Mouse (Mus musculus) myocyte (in vitro differentiated cells): ENCODE measurements around the gene Taar8c. TPM values are rescaled to one million over a fixed set of nuclear protein-coding genes. Genes with fewer than 3 reads are reported as not detected.

Source experiments
- H3K27me3 ChIP-seq: one replicate; pipeline ENCODE4 v1.6.1; 2011; ENCODE audit not compliant: control insufficient read depth, insufficient read depth, insufficient read length
- H3K36me3 ChIP-seq: one replicate; pipeline ENCODE4 v1.6.1; 2011; ENCODE audit not compliant: control insufficient read depth, insufficient read depth
- H3K4me2 ChIP-seq: one replicate; pipeline ENCODE4 v1.6.1; 2011; ENCODE audit warnings: low read depth, control low read depth
- H3K4me3 ChIP-seq: one replicate; pipeline ENCODE4 v1.5.1; 2011; ENCODE audit warnings: mild to moderate bottlenecking, control low read depth, moderate library complexity
- H3K79me2 ChIP-seq: one replicate; pipeline ENCODE4 v1.6.1; 2011; ENCODE audit not compliant: control insufficient read depth, insufficient read depth
- H3ac ChIP-seq: one replicate; pipeline ENCODE4 v1.6.1; 2011; ENCODE audit not compliant: control insufficient read depth, insufficient read length
- E2F4 ChIP-seq: IDR thresholded peaks from one replicate; pipeline ENCODE4 v1.6.1; 2011; ENCODE audit warnings: mild to moderate bottlenecking, control low read depth, moderate library complexity; ENCODE audit not compliant: insufficient read depth
- MAX ChIP-seq: IDR thresholded peaks from one replicate; pipeline ENCODE4 v1.6.1; 2011; ENCODE audit warnings: low read depth, mild to moderate bottlenecking, control low read depth
- MYOG ChIP-seq, 3 experiments: IDR thresholded peaks; one replicate each; pipeline ENCODE4 v1.6.1; 2011; ENCODE audit warnings: control low read depth in 2 of 3, low read depth in 2 of 3, mild to moderate bottlenecking in 2 of 3; ENCODE audit not compliant: insufficient read length in 2 of 3, control insufficient read depth in 1 of 3, insufficient read depth in 1 of 3
- POLR2A ChIP-seq: IDR thresholded peaks from one replicate; pipeline ENCODE4 v1.6.1; 2011; ENCODE audit warnings: low read depth, mild to moderate bottlenecking, control low read depth, moderate library complexity; ENCODE audit not compliant: insufficient read length
- POLR2AphosphoS2 ChIP-seq: IDR thresholded peaks from one replicate; pipeline ENCODE4 v1.6.1; 2011; ENCODE audit warnings: low read depth, control low read depth; ENCODE audit not compliant: insufficient read length
- REST ChIP-seq: IDR thresholded peaks from one replicate; pipeline ENCODE4 v1.6.1; 2011; ENCODE audit warnings: mild to moderate bottlenecking, control low read depth, moderate library complexity; ENCODE audit not compliant: insufficient read depth, insufficient read length
- TCF3 ChIP-seq: IDR thresholded peaks from one replicate; pipeline ENCODE4 v1.6.1; 2011; ENCODE audit warnings: low read depth, control low read depth; ENCODE audit not compliant: insufficient read length
- USF1 ChIP-seq: IDR thresholded peaks from one replicate; pipeline ENCODE4 v1.6.1; 2011; ENCODE audit warnings: low read depth, mild to moderate bottlenecking, control low read depth, moderate library complexity
- polyA plus RNA-seq: library from polyadenylated mRNA; unstranded; fragments of >200 nt; fragmentation: generic; extraction: Trizol; gene quantifications from one replicate; pipeline ENCODE4 v1.2.1, GENCODE M21; 2012; ENCODE audit warnings: missing spikeins

Taar8c gene
- polyA plus RNA-seq, 1 experiment, result not detected

DNA sequence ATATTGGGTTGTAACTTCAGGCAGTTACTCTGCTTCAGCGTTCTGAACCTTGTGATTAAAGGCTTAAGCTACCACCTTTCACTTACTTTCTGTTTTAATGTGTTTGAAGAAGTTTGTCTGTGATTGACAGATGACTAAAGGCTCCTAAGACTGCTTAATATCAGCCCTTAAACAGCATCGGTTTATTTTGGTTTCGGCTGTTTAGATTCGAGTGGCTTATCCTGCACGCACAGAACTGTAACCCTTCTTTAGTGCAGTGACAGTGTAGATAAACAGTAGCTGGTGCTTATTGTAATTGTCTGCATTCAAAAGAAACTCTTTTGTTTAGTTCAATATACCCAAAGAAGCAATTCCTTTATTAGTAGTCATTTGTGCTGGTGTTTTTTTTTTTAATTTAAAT lies 49.7 kb downstream of the Taar8c start:
- no peak for TF ChIP-seq MAX
- no peak for TF ChIP-seq POLR2AphosphoS2
- no peak for TF ChIP-seq USF1
- no peak for TF ChIP-seq POLR2A
- no peak for TF ChIP-seq REST
- TF ChIP-seq MYOG (IDR thresholded peaks at IDR 0.05; ENCODE audit: control insufficient read depth in 1 of 3, insufficient read depth in 1 of 3, insufficient read length in 2 of 3, low read depth in 2 of 3), result no peak
- no peak for TF ChIP-seq E2F4
- no peak for TF ChIP-seq TCF3
- Histone ChIP-seq H3K4me2 (no peak overlapping the region), H3K79me2 (no peaks in the 10 kb centered on the region), H3K4me3 (no peak overlapping the region), H3K27me3 (no peaks in the 10 kb centered on the region), H3K36me3 (no peaks in the 10 kb centered on the region), H3ac (no peak overlapping the region)

Other genes with a start within 250 kb of the Taar8c start
- not detected for gene Vnn1, start 207.2 kb downstream of the Taar8c start, polyA plus RNA-seq
- not detected for gene Taar1, start 181.6 kb downstream of the Taar8c start, polyA plus RNA-seq
- not detected for gene Taar2, start 163.3 kb downstream of the Taar8c start, polyA plus RNA-seq
- gene Taar3, start 152.4 kb downstream of the Taar8c start, polyA plus RNA-seq, result not detected
- gene Taar4, start 141.4 kb downstream of the Taar8c start, polyA plus RNA-seq, result not detected
- gene Taar5, start 131.2 kb downstream of the Taar8c start, polyA plus RNA-seq, result not detected
- gene Taar6, start 116.3 kb downstream of the Taar8c start, polyA plus RNA-seq, result not detected
- not detected for gene Taar7a, start 108.4 kb downstream of the Taar8c start, polyA plus RNA-seq
- not detected for gene Taar7b, start 102.0 kb downstream of the Taar8c start, polyA plus RNA-seq
- not detected for gene Taar7d, start 74.7 kb downstream of the Taar8c start, polyA plus RNA-seq
- not detected for gene Taar7e, start 64.3 kb downstream of the Taar8c start, polyA plus RNA-seq
- gene Taar7f, start 52.4 kb downstream of the Taar8c start, polyA plus RNA-seq, result not detected
- gene Taar8a, start 25.4 kb downstream of the Taar8c start, polyA plus RNA-seq, result not detected
- gene Taar8b, start 9.6 kb downstream of the Taar8c start, polyA plus RNA-seq, result not detected
- not detected for gene Taar9, start 7.6 kb upstream of the Taar8c start, polyA plus RNA-seq
- 54.6 TPM for gene Stx7, start 47.4 kb upstream of the Taar8c start, polyA plus RNA-seq
- gene Moxd1, start 121.6 kb upstream of the Taar8c start, polyA plus RNA-seq, result not detected